Mouse (Mus musculus) urinary bladder, postnatal 10 days (tissue): ENCODE measurements around the gene Gfra1.

Source experiments
- DNase-seq: peaks from one replicate; pipeline ENCODE4 v3.0.0; 2022; ENCODE audit warnings: low spot score

Gene Gfra1

DNA sequence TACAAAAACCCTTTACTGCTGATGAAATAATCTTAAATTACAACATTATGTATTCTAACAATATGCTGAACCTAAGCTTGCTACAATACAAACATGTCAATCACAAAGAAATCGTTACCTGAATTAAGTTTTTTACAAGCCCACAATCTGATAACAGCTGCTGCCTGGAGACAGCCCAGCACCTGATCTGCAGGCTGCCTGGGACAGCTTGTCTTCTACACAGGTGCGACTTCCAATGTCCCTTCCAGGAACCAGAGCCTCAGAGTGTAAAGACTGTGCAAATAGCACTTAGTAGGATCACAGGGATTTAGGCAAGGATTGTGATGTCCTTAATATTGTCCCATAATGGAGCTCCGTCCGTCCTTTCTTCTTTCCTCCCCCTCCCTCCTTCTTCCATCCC, 204.0 kb downstream of the Gfra1 start:
- DNase-seq: no peak

- no peak for DNase-seq
Measured at GRCm38 (mm10) chr19:58251095-58251494, 204.6 kb downstream of the Gfra1 start.

GRCm38 (mm10) chr19:58250237-58250636, 205.5 kb downstream of the Gfra1 start:
- DNase-seq: no peak

DNA sequence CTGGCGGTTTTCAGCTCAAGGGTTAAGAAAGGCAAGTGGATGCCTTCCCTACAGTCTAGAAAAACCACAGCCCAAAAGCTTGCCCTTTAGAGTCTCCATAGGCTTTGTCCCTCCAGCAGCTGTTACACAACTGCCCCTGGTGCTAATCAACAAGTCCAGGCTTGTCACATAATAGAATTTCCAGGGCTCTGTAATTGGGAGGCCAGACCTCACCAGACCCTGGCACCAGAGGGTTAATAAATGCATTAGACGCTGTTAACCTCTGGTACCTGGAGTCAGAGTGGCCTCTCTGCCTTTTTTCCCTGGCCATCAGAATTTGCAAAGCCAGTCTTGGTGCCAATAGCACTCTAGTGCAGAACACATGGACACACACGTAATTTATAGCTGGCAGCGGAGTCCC, 211.6 kb downstream of the Gfra1 start:
- DNase-seq: no peak

- no peak for DNase-seq
Measured at GRCm38 (mm10) chr19:58243604-58244003, 212.1 kb downstream of the Gfra1 start.

DNA sequence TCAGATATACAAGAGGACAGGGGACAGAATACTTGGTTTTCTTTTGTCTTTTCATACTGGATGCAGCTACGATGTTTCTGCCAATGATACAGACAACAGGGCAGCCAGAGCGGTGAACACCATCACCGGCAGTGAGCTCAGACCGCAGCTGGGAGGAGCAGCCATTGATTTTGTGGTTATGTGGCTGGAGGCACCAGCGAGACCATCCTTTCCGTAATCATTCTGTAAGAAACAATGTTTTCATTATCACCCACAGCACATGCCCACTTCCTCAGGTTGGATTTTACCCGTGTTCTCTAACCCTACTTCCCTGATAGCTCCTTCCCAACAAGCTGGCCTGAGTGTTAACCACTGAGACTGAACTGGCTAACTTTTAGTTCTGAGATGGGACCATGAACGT, 217.4 kb downstream of the Gfra1 start:
- no peak for DNase-seq

DNA sequence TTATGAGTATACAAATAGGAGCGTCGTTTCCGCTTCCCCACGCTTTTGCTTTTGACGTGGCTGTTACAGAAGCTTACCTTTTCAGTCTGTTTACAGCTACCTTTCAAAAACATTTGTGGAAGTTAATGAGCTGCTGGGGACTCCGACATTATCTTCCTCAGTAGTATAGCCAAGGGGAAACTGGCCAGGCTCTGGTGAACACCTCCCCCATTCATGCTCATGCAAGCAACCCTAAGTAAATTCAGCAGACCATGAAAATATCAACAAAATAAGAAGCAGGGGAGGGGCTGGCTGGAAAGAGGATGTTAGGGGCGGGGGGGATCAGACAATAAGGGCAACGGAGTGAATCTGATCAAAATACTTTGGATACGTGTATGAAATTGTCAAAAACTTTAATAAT, 228.0 kb downstream of the Gfra1 start:
- DNase-seq: no peak

- no peak for DNase-seq
Measured at GRCm38 (mm10) chr19:58226882-58227281, 228.8 kb downstream of the Gfra1 start.

DNA sequence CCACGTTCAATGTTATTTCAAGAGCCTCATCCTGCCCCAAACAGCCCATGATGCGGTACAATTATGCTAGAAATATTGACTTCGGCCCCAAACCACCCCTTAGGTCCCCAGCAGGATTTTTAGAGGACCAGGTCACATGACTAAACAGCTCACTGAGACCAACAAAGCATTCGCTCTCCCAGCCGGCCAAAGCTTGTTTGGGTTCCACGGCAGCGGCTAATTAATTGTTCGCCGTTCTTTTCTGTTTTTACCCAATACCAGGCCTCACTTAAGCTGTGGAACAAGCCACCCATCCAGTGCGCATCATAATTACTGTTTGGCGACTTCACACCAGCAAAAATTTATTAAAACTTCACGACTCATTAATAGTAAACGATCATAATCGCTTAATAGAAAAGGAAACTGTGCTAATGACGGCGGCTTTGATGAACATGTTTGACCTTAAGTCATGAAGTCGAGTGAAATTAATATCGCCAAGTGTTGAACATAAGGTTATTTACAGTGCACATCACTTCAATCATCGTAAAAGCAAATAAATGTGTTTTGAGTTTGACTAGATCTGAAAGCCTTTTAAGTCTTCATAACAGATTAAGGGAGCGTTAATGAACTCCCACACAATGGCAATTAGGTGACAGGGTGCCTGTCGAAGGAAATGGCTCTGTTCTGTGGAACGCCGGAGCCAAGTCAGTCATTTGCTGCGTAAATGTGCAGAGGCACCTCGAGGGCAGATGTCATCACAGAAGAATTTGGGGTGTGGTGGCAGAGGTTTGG, 235.5 kb downstream of the Gfra1 start:
- no peak for DNase-seq

DNA sequence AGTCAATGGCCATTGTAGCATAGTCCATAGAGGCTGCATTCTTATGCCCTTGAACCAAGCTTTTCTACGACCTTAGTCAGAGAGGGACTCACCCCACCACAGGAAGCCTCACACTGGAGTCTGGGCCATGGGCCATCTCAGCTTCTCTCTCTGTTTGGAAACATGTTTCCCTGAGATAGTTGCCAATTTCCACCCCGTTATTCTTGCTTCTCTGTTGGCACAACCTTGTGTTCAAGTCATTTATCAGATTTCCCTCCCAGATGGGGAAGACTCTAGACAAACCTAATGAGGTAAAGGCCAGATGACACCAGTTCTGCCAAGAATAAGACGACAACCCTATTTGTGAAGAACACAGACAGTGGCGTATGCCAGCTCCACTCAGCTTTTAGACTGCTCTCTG, 238.1 kb downstream of the Gfra1 start:
- DNase-seq: no peak

- no peak for DNase-seq
Measured at GRCm38 (mm10) chr19:58206496-58207044, 249.1 kb downstream of the Gfra1 start.

- DNase-seq: no peak
Measured at GRCm38 (mm10) chr19:58205470-58205869, 250.2 kb downstream of the Gfra1 start.

DNA sequence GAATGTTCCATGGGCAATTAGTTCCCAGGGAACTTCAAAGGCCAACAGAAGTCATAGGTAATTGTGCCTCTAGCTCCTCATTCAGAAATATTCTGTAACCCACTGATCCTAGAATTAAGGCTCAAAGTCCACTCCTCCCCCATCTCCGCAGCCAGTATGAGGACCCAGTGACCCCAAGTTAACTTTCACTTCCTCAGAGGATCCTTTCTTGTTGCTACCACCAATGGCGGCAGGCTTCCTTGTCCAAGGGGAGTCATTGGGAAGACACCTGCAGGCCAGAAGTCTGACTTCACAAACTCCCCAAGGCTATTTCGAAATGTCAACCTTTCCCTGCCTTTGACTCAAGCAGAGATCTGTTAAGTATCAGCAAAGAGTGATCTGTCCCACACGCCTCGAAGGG, 253.1 kb downstream of the Gfra1 start:
- DNase-seq: no peak

DNA sequence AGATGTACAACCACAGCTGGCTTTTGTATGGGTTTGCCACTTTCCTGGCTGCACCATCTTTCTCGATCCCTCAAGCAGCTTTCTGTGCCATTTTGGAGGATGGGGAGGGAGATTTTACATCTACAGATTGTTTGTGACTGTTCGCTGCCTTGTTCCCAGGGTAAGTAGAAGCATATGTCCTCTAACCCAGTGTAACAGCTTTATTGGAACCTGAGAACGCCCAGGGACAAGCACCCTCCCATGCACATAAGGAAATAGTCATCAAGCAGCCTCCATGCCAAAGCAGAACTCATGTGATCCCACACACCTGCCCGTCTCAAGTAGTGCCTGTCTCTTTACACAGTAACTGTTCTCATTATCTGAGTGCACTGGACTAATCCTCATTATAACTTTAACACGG, 256.0 kb downstream of the Gfra1 start:
- DNase-seq: no peak

DNA sequence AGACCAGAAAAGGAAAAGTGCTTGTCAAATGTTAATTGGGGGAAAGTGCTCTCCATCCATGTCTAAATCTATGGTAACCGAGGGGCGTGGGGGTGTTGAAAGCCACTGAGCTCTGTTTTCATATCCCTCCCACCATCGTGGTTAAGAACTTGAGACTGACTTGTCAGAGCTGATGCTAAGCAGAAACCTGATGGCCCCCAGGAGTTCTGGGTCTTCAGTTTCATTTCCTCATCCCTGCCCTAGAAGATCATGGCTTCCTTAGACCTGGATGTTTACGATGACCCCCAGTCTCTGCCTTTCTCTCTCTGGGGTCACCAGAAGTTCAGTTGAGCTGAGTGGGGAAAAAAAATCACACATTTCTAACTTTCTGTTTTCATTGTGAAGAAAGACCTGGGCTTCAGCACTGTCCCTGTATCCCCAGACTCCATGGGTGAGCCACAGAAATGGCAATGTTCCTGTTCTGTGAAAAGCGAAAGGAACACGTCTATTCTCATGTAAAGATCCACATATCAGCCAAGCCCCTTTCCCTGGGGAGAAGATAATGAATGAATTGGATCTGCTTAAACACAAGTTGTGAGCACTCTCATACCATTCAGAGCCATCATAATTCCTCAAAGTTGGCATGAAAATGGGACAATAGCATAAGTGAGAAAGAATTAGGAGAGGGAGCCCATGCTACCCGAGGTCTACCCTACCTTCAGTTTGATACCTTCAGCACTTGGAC, 261.8 kb downstream of the Gfra1 start:
- DNase-seq: no peak

- DNase-seq: no peak
Measured at GRCm38 (mm10) chr19:58190947-58191346, 264.8 kb downstream of the Gfra1 start.

GRCm38 (mm10) chr19:58186558-58186957, 269.2 kb downstream of the Gfra1 start:
- no peak for DNase-seq
